Mouse (Mus musculus): ENCODE measurements at regions not wholly inside any gene's neighbourhood (a gene's known extent, or its start where the extent isn't known, plus 50 kb on each side); places are given as distances from the start of the nearest gene placed in this dataset.
"Not testable (repeated sequence)": the region's sequence is repeated elsewhere in the genome, so short reads cannot be mapped to it uniquely, and the experiment has no call there.

- H3K36me3 ChIP-seq (replicated peaks in 1 of 2; ENCODE audit: control insufficient read depth in 1 of 2, insufficient read depth in 1 of 2, low read length in 1 of 2); H3K9me3 ChIP-seq (replicated peaks; ENCODE audit: low read length); H3K27ac ChIP-seq (ENCODE audit: insufficient read depth, low read depth); H3K79me2 ChIP-seq (replicated peaks; ENCODE audit: control insufficient read depth, extremely low read depth, insufficient read depth, poor library complexity, severe bottlenecking); in situ Hi-C loops (cut with MboI; ENCODE audit: low pct_ligation_motif_present, low pct_unique_long_range_greater_than_20kb, low sequenced_read_pairs); H3K9ac ChIP-seq (ENCODE audit: insufficient read depth, low read depth); H3K4me2 ChIP-seq (ENCODE audit: insufficient read depth, low read depth, poor library complexity, severe bottlenecking); DNase-seq (ENCODE audit: extremely low read depth); H3K4me1 ChIP-seq (ENCODE audit: control insufficient read depth in 1 of 2, insufficient read depth in 2 of 2); dilution Hi-C loops (cut with MboI; ENCODE audit: extremely low pct_ligation_motif_present, extremely low pct_unique_long_range_greater_than_20kb, low sequenced_read_pairs); H3K4me3 ChIP-seq (replicated peaks in 1 of 3; ENCODE audit: low read depth in 2 of 3, low read length in 2 of 3, poor library complexity in 1 of 3): not testable (repeated sequence)
- peaks cover 35% of the 10 kb centered on the region for H3K27me3 ChIP-seq (replicated peaks)
Measured at GRCm38 (mm10) chr8:93443631-93444030, 64.1 kb upstream of the Ces1h start.

- in situ Hi-C loops (cut with MboI; ENCODE audit: low pct_ligation_motif_present, low pct_unique_long_range_greater_than_20kb, low sequenced_read_pairs) (no loop called here), dilution Hi-C loops (cut with MboI; ENCODE audit: extremely low pct_ligation_motif_present, extremely low pct_unique_long_range_greater_than_20kb, low sequenced_read_pairs) (no loop called here)
- no peak overlapping the region for H3K4me2 ChIP-seq (ENCODE audit: insufficient read depth, low read depth, poor library complexity, severe bottlenecking)
- H3K9ac ChIP-seq (ENCODE audit: insufficient read depth, low read depth): no peak overlapping the region
- no peaks in the 10 kb centered on the region for H3K79me2 ChIP-seq (replicated peaks; ENCODE audit: control insufficient read depth, extremely low read depth, insufficient read depth, poor library complexity, severe bottlenecking)
- peaks cover 1% of the 10 kb centered on the region for H3K9me3 ChIP-seq (replicated peaks; ENCODE audit: low read length)
- H3K27me3 ChIP-seq (replicated peaks): peaks cover 36% of the 10 kb centered on the region
- H3K36me3 ChIP-seq (replicated peaks in 1 of 2; ENCODE audit: control insufficient read depth in 1 of 2, insufficient read depth in 1 of 2, low read length in 1 of 2): peaks cover 0 to 2% of the 10 kb centered on the region in 2 experiments
- DNase-seq (ENCODE audit: extremely low read depth): no peak
- no peak overlapping the region for H3K4me3 ChIP-seq (replicated peaks in 1 of 3; ENCODE audit: low read depth in 2 of 3, low read length in 2 of 3, poor library complexity in 1 of 3)
- TF ChIP-seq TCF12 (IDR thresholded peaks at IDR 0.05; ENCODE audit: low read depth, low read length) (no peak), IRF4 (IDR thresholded peaks at IDR 0.05; ENCODE audit: low read depth, low read length) (no peak)
- no peak overlapping the region for H3K27ac ChIP-seq (ENCODE audit: insufficient read depth, low read depth)
- no peaks in the 10 kb centered on the region for H3K4me1 ChIP-seq (ENCODE audit: control insufficient read depth in 1 of 2, insufficient read depth in 2 of 2)
Measured at GRCm38 (mm10) chr8:93441936-93442335, 62.4 kb upstream of the Ces1h start.

GRCm38 (mm10) chr8:93436586-93436985, 57.1 kb upstream of the Ces1h start:
- H3K4me3 ChIP-seq (replicated peaks in 1 of 3; ENCODE audit: low read depth in 2 of 3, low read length in 2 of 3, poor library complexity in 1 of 3); H3K27ac ChIP-seq (ENCODE audit: insufficient read depth, low read depth); H3K4me2 ChIP-seq (ENCODE audit: insufficient read depth, low read depth, poor library complexity, severe bottlenecking); dilution Hi-C loops (cut with MboI; ENCODE audit: extremely low pct_ligation_motif_present, extremely low pct_unique_long_range_greater_than_20kb, low sequenced_read_pairs); H3K9ac ChIP-seq (ENCODE audit: insufficient read depth, low read depth); H3K79me2 ChIP-seq (replicated peaks; ENCODE audit: control insufficient read depth, extremely low read depth, insufficient read depth, poor library complexity, severe bottlenecking); H3K36me3 ChIP-seq (replicated peaks in 1 of 2; ENCODE audit: control insufficient read depth in 1 of 2, insufficient read depth in 1 of 2, low read length in 1 of 2); DNase-seq (ENCODE audit: extremely low read depth); H3K9me3 ChIP-seq (replicated peaks; ENCODE audit: low read length); in situ Hi-C loops (cut with MboI; ENCODE audit: low pct_ligation_motif_present, low pct_unique_long_range_greater_than_20kb, low sequenced_read_pairs); H3K4me1 ChIP-seq (ENCODE audit: control insufficient read depth in 1 of 2, insufficient read depth in 2 of 2): not testable (repeated sequence)
- peaks cover 32% of the 10 kb centered on the region for H3K27me3 ChIP-seq (replicated peaks)

- TF ChIP-seq CHD1 (IDR thresholded peaks at IDR 0.05; ENCODE audit: low read depth, low read length) (no peak), SIN3A (IDR thresholded peaks at IDR 0.05; ENCODE audit: low read length) (no peak), E2F4 (IDR thresholded peaks at IDR 0.05; ENCODE audit: insufficient replicate concordance, low read depth, low read length) (no peak), CTCF (conservative IDR thresholded peaks at IDR 0.05 in 1 of 2, IDR thresholded peaks at IDR 0.05 in 1 of 2; ENCODE audit: low read depth in 2 of 2, low read length in 2 of 2) (peak; percentile 62 to 71), CHD2 (IDR thresholded peaks at IDR 0.05; ENCODE audit: low read length) (no peak), PAX5 (IDR thresholded peaks at IDR 0.05; ENCODE audit: low read length) (no peak), SMC3 (IDR thresholded peaks at IDR 0.05; ENCODE audit: low read depth, low read length) (peak; percentile 43), MEF2A (IDR thresholded peaks at IDR 0.05; ENCODE audit: borderline replicate concordance, low read depth, low read length) (no peak), JUN (IDR thresholded peaks at IDR 0.05; ENCODE audit: insufficient read depth, low read depth, low read length) (no peak), RAD21 (IDR thresholded peaks at IDR 0.05; ENCODE audit: low read depth, low read length) (peak; percentile 58), NRF1 (IDR thresholded peaks at IDR 0.05; ENCODE audit: low read depth, low read length) (no peak), IRF4 (IDR thresholded peaks at IDR 0.05; ENCODE audit: low read depth, low read length) (no peak), MAZ (IDR thresholded peaks at IDR 0.05; ENCODE audit: low read depth, low read length) (no peak), USF1 (IDR thresholded peaks at IDR 0.05; ENCODE audit: low read depth, low read length) (no peak), POLR2A (IDR thresholded peaks at IDR 0.05; ENCODE audit: low read depth, low read length) (no peak)
- no peak overlapping the region for H3K27ac ChIP-seq (ENCODE audit: insufficient read depth, low read depth)
- H3K9ac ChIP-seq (ENCODE audit: insufficient read depth, low read depth): no peak overlapping the region
- dilution Hi-C loops (cut with MboI; ENCODE audit: extremely low pct_ligation_motif_present, extremely low pct_unique_long_range_greater_than_20kb, low sequenced_read_pairs): no loop called here
- H3K4me2 ChIP-seq (ENCODE audit: insufficient read depth, low read depth, poor library complexity, severe bottlenecking): no peak overlapping the region
- no peaks in the 10 kb centered on the region for H3K79me2 ChIP-seq (replicated peaks; ENCODE audit: control insufficient read depth, extremely low read depth, insufficient read depth, poor library complexity, severe bottlenecking)
- no peak overlapping the region for H3K4me3 ChIP-seq (replicated peaks in 1 of 3; ENCODE audit: low read depth in 2 of 3, low read length in 2 of 3, poor library complexity in 1 of 3)
- H3K36me3 ChIP-seq (replicated peaks in 1 of 2; ENCODE audit: control insufficient read depth in 1 of 2, insufficient read depth in 1 of 2, low read length in 1 of 2): peaks cover 0 to 2% of the 10 kb centered on the region in 2 experiments
- H3K27me3 ChIP-seq (replicated peaks): peaks cover 41% of the 10 kb centered on the region
- in situ Hi-C loops (cut with MboI; ENCODE audit: low pct_ligation_motif_present, low pct_unique_long_range_greater_than_20kb, low sequenced_read_pairs): no loop called here
- no peaks in the 10 kb centered on the region for H3K9me3 ChIP-seq (replicated peaks; ENCODE audit: low read length)
- no peaks in the 10 kb centered on the region for H3K4me1 ChIP-seq (ENCODE audit: control insufficient read depth in 1 of 2, insufficient read depth in 2 of 2)
- peak; percentile 54 for DNase-seq (ENCODE audit: extremely low read depth)
Measured at GRCm38 (mm10) chr8:93430637-93431036, 51.1 kb upstream of the Ces1h start.
